Mouse (Mus musculus) layer of hippocampus, adult 11-12 months (tissue): ENCODE data around the gene Gm3376.
"Not testable (repeated sequence)": the region's sequence is repeated elsewhere in the genome, so short reads cannot be mapped to it uniquely, and the experiment has no call there.

Experiments
- DNase-seq: peaks from one replicate; pipeline ENCODE4 v3.0.0; 2022; ENCODE audit warnings: low spot score

Gene Gm3376

DNA sequence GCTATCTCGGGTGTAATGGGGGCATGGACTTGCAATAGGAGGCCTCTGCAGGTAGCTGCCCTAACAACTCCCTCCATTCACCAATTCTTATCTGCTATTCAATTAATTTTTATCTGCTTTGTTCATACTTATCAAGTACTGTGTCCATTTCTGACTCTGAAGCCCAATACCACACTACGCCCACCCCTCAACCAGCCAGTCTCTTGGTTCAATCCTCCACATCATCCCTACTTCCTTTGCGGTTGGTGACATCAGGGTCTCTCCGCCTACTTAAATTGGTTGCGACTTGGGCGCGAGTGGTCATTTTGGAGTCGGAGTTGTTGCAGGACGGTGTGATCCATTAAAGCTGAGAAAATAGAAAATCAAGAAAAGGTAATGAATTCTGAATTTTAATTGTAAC is at the start of gene Gm3376:
Gene Gm3376 (plus strand): TSS at position 301 of the 400 bp plus-strand sequence.
- not testable (repeated sequence) for DNase-seq
